Mouse (Mus musculus) heart, adult 18-20 months (tissue): ENCODE results near the gene Erc2. TPM values are rescaled to one million over a fixed set of nuclear protein-coding genes. Genes with fewer than 3 reads are reported as not detected.

Source experiments
- DNase-seq, 2 experiments: peaks; one replicate each; pipeline ENCODE4 v3.0.0; 2021 to 2022; ENCODE audit warnings: mixed read lengths in 1 of 2
- total RNA-seq, 2 experiments: library from RNA; stranded (reverse); gene quantifications; 2 replicates each; pipeline ENCODE4 v1.2.3; 2021

The Erc2 gene
- total RNA-seq, 2 experiments from 2014 or later = 0.99 to 1.5 TPM

- no peak for DNase-seq
These were observed 677.9 kb downstream of the Erc2 start for GRCm38 (mm10) chr14:28300095-28300494.

GRCm38 (mm10) chr14:28301251-28301650 is 679.0 kb downstream of the Erc2 start:
- no peak for DNase-seq

- DNase-seq = no peak
These were observed 681.9 kb downstream of the Erc2 start for GRCm38 (mm10) chr14:28304131-28304530.

GRCm38 (mm10) chr14:28308661-28309060 is 686.4 kb downstream of the Erc2 start:
- DNase-seq = no peak

- DNase-seq = no peak
These were observed 694.6 kb downstream of the Erc2 start for GRCm38 (mm10) chr14:28316851-28317250.

- DNase-seq = peak; percentile 21 to 53
These were observed 699.8 kb downstream of the Erc2 start for GRCm38 (mm10) chr14:28321916-28322534.

- no peak for DNase-seq
These were observed 701.0 kb downstream of the Erc2 start for GRCm38 (mm10) chr14:28323243-28323642.

- no peak for DNase-seq
These were observed 701.5 kb downstream of the Erc2 start for GRCm38 (mm10) chr14:28323727-28324126.

- DNase-seq = no peak
These were observed 704.2 kb downstream of the Erc2 start for GRCm38 (mm10) chr14:28326456-28326855.

- no peak for DNase-seq
These were observed 706.3 kb downstream of the Erc2 start for GRCm38 (mm10) chr14:28328512-28328911.

- DNase-seq = no peak
These were observed 708.9 kb downstream of the Erc2 start for GRCm38 (mm10) chr14:28331108-28331507.

GRCm38 (mm10) chr14:28332351-28332953 is 710.2 kb downstream of the Erc2 start:
- no peak for DNase-seq

- no peak for DNase-seq
These were observed 716.9 kb downstream of the Erc2 start for GRCm38 (mm10) chr14:28339146-28339545.

- DNase-seq = no peak
These were observed 726.9 kb downstream of the Erc2 start for GRCm38 (mm10) chr14:28349129-28349528.

- no peak for DNase-seq
These were observed 733.8 kb downstream of the Erc2 start for GRCm38 (mm10) chr14:28356031-28356430.

GRCm38 (mm10) chr14:28359502-28359901 is 737.3 kb downstream of the Erc2 start:
- no peak for DNase-seq

- DNase-seq = no peak
These were observed 737.8 kb downstream of the Erc2 start for GRCm38 (mm10) chr14:28359983-28360382.

GRCm38 (mm10) chr14:28362336-28362735 is 740.1 kb downstream of the Erc2 start:
- no peak for DNase-seq

- DNase-seq = no peak
These were observed 748.5 kb downstream of the Erc2 start for GRCm38 (mm10) chr14:28370713-28371112.

- DNase-seq = no peak
These were observed 749.4 kb downstream of the Erc2 start for GRCm38 (mm10) chr14:28371651-28372050.

- peak; percentile 13 to 31 for DNase-seq
These were observed 753.4 kb downstream of the Erc2 start for GRCm38 (mm10) chr14:28375642-28376091.

- no peak for DNase-seq
These were observed 754.1 kb downstream of the Erc2 start for GRCm38 (mm10) chr14:28376208-28376805.

- no peak for DNase-seq
These were observed 755.3 kb downstream of the Erc2 start for GRCm38 (mm10) chr14:28377519-28377918.

- no peak for DNase-seq
These were observed 757.9 kb downstream of the Erc2 start for GRCm38 (mm10) chr14:28380129-28380528.
